Mouse (Mus musculus): ENCODE data around the gene Evi5. TPM values are rescaled to one million over a fixed set of nuclear protein-coding genes. Genes with fewer than 3 reads are reported as not detected.

Gene Evi5
- polyA plus RNA-seq, 1 experiment = 8.4 TPM

DNA sequence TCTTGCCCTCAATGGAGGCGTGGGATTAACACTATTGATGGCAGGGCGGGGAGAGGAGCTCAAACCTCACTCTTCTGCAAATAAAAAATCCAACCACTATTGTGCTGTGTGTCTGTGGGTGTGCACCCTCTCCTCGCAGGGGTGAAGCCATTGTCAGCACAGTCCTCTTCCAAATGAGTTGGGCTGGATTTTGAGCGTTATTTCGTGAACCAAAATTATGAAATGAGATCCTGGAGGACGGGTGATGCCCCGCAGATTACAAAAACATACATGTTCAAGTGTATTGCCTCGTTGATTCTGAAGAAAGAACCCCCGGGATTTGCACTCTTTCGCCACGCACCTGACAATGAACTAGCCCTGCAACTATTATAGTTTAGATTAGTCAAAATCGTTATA is 147.9 kb downstream of the Evi5 start:
- Histone ChIP-seq H3K36me3 (ENCODE audit: control insufficient read depth, insufficient read depth) (no peaks in the 10 kb centered on the region), H3K4me3 (no peak overlapping the region), H3ac (ENCODE audit: control insufficient read depth, insufficient read length) (no peak overlapping the region), H3K4me2 (ENCODE audit: low read depth) (no peak overlapping the region), H3K79me2 (ENCODE audit: control insufficient read depth, insufficient read depth) (no peaks in the 10 kb centered on the region), H3K27me3 (ENCODE audit: control insufficient read depth, insufficient read depth, insufficient read length) (peaks cover 16% of the 10 kb centered on the region)
- TF ChIP-seq POLR2AphosphoS2 (IDR thresholded peaks at IDR 0.05; ENCODE audit: insufficient read length, low read depth) (no peak), TCF3 (IDR thresholded peaks at IDR 0.05; ENCODE audit: insufficient read length, low read depth) (no peak), USF1 (IDR thresholded peaks at IDR 0.05; ENCODE audit: low read depth) (no peak), POLR2A (IDR thresholded peaks at IDR 0.05; ENCODE audit: insufficient read length, low read depth) (no peak), CEBPB (IDR thresholded peaks at IDR 0.05; ENCODE audit: insufficient read depth, poor library complexity, severe bottlenecking) (no peak), MYOG (IDR thresholded peaks at IDR 0.05; ENCODE audit: control insufficient read depth in 1 of 3, insufficient read depth in 1 of 3, insufficient read length in 2 of 3, low read depth in 2 of 3) (no peak), E2F4 (IDR thresholded peaks at IDR 0.05; ENCODE audit: insufficient read depth) (no peak), SRF (IDR thresholded peaks at IDR 0.05; ENCODE audit: control insufficient read depth, insufficient read length, low read depth) (no peak), MYOD1 (IDR thresholded peaks at IDR 0.05; ENCODE audit: control insufficient read depth in 1 of 3, insufficient read length in 2 of 3, low read depth in 2 of 3) (no peak), TCF12 (IDR thresholded peaks at IDR 0.05; ENCODE audit: insufficient read depth, poor library complexity, severe bottlenecking) (no peak), REST (IDR thresholded peaks at IDR 0.05; ENCODE audit: insufficient read depth, insufficient read length) (no peak), MAX (IDR thresholded peaks at IDR 0.05; ENCODE audit: low read depth) (no peak)

DNA sequence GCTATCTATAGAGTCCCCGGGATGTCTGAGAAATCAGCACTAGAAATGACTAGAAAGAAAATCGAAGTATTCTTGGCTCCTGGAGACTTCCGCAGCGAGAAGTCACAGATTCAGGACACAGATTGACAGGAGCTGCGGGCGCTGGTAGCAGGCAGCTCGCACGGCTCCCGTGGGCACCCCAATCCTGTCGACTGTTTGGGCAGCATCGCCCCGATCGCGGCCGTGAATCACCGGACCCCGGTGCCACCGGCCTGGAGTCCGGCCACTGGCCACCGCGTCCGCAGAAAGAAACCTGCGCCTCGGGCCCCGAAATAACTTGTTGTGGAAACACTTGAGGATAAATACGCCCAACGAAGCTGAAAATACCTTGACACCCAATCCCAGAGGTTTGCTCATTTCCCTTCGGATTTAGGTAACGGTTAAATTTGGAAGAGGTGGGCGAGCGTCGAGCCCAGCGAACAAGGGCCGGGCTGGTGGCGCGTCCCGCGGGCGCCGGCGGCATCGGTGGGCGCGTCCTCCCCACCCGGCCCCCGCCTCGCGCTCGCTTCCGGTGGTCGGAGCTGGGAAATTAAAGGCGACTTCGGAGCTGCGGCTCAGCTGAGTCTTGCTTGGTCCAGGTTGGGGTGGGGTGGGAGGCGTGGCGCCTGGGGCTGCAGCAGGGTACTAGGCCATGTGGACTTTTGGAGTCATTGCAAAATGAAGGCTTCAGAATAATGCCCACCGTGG is 148.5 kb downstream of the Evi5 start:
- Histone ChIP-seq H3K27me3 (ENCODE audit: control insufficient read depth, insufficient read depth, insufficient read length) (peaks cover 21% of the 10 kb centered on the region), H3K4me3 (peak overlapping the region; percentile 9), H3K36me3 (ENCODE audit: control insufficient read depth, insufficient read depth) (no peaks in the 10 kb centered on the region), H3K4me2 (ENCODE audit: low read depth) (peak overlapping the region; percentile 61), H3ac (ENCODE audit: control insufficient read depth, insufficient read length) (no peak overlapping the region), H3K79me2 (ENCODE audit: control insufficient read depth, insufficient read depth) (no peaks in the 10 kb centered on the region)
- TF ChIP-seq TCF12 (IDR thresholded peaks at IDR 0.05; ENCODE audit: insufficient read depth, poor library complexity, severe bottlenecking) (no peak), MYOG (IDR thresholded peaks at IDR 0.05; ENCODE audit: control insufficient read depth in 1 of 3, insufficient read depth in 1 of 3, insufficient read length in 2 of 3, low read depth in 2 of 3) (no peak)

DNA sequence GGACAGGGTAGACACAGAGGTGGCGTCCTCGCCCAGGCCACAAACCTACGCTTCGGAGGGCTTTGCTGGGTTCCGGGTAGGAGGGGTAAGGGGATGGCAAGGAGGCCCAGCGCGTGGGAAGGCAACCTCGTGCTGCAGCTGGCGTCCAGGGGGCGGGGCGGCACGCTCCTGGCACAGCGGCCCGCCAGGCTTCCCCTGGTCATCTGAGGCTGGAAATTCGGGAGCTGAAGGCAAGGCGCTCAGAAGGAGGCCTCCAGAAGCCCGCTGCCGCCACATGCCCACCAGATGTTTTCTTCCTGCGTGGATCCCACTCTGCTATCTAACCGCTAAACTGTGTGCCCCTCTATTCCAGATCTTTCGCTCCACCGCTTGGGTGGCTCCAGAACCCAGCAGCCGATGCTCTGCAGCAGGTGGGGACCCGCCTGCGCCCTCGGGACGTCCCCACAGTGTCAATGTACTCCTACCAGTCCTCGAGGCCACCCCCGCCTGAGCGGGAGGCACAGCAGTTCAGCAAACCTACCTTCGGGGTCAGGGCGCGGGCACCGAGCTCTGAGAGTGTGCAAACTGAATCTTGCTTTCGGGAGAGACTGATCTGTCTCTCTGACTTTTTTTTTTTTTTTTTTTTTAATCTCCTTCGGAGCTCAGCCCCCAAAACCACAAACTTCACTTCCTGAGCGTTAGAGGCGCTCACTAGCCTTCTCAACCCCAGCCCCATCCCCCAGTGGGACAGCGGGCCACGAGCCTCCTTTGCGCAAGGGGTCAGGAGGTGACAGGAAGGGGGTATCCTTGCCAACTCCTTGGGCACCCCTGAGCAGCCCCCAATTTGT is 149.3 kb downstream of the Evi5 start, which contains the start of gene Gfi1:
Gene Gfi1, minus strand, starts transcription at position 602 of the 827 bp plus-strand sequence.
- H3K27me3 ChIP-seq (ENCODE audit: control insufficient read depth, insufficient read depth, insufficient read length) = peaks cover 29% of the 10 kb centered on the region
- no peaks in the 10 kb centered on the region for H3K36me3 ChIP-seq (ENCODE audit: control insufficient read depth, insufficient read depth)
- H3ac ChIP-seq (ENCODE audit: control insufficient read depth, insufficient read length) = no peak within 1 kb of the TSS
- H3K4me3 ChIP-seq = peak within 1 kb of the TSS; percentile 9
- peak within 1 kb of the TSS; percentile 61 for H3K4me2 ChIP-seq (ENCODE audit: low read depth)
- TF ChIP-seq MYOD1 (IDR thresholded peaks at IDR 0.05; ENCODE audit: control insufficient read depth in 1 of 3, insufficient read length in 2 of 3, low read depth in 2 of 3) (peak in 2 of 3 experiments; percentile 73 to 81), TCF3 (IDR thresholded peaks at IDR 0.05; ENCODE audit: insufficient read length, low read depth) (no peak), E2F4 (IDR thresholded peaks at IDR 0.05; ENCODE audit: insufficient read depth) (no peak), POLR2AphosphoS2 (IDR thresholded peaks at IDR 0.05; ENCODE audit: insufficient read length, low read depth) (no peak), MYOG (IDR thresholded peaks at IDR 0.05; ENCODE audit: control insufficient read depth in 1 of 3, insufficient read depth in 1 of 3, insufficient read length in 2 of 3, low read depth in 2 of 3) (peak in 2 of 3 experiments; percentile 72 to 78)
- H3K79me2 ChIP-seq (ENCODE audit: control insufficient read depth, insufficient read depth) = no peaks in the 10 kb centered on the region

DNA sequence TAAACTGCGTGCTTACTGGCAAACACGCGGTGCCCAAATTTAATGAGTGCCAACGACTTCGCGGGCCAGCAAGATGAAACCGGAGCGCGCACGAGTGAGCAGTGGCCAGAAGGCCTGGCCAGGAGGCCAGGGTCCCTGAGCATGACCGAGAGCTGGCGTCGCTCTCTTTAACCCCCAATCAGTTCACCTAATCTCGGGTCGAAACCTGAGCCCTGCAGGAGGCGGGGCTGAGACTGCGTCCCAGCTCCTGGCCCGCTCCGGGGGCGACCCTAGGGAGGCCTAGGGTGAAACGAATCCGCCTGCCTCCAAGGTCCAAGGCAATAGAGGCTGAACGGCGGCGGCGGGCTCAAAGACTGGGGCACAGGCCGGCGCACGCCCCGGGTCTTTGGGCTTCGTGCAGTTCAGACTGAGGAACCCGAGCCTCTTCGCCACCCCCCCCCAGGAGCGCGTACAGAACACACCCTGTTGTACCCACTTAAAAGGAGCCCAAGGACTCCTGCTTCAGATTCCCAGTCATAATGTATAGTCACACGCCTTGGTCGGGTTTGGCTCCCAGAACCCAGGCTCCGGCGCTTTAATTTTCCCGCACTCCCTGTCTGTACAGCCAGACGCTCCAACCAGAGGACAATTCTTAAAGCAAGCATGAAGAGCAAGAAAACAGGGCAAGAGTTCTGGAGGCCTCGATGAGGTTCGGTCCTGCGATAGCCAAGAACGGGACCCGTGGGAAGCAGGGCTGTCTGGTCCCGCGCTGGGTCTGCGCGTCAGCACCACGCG is 150.1 kb downstream of the Evi5 start:
- Histone ChIP-seq H3K27me3 (ENCODE audit: control insufficient read depth, insufficient read depth, insufficient read length) (peaks cover 32% of the 10 kb centered on the region), H3K4me2 (ENCODE audit: low read depth) (peak overlapping the region; percentile 61), H3ac (ENCODE audit: control insufficient read depth, insufficient read length) (no peak overlapping the region), H3K36me3 (ENCODE audit: control insufficient read depth, insufficient read depth) (no peaks in the 10 kb centered on the region), H3K4me3 (peak overlapping the region; percentile 9), H3K79me2 (ENCODE audit: control insufficient read depth, insufficient read depth) (no peaks in the 10 kb centered on the region)
- TF ChIP-seq MYOD1 (IDR thresholded peaks at IDR 0.05; ENCODE audit: control insufficient read depth in 1 of 3, insufficient read length in 2 of 3, low read depth in 2 of 3) = no peak
- TF ChIP-seq TCF3 (IDR thresholded peaks at IDR 0.05; ENCODE audit: insufficient read length, low read depth) = no peak
- no peak for TF ChIP-seq TCF12 (IDR thresholded peaks at IDR 0.05; ENCODE audit: insufficient read depth, poor library complexity, severe bottlenecking)
- no peak for TF ChIP-seq MYOG (IDR thresholded peaks at IDR 0.05; ENCODE audit: control insufficient read depth in 1 of 3, insufficient read depth in 1 of 3, insufficient read length in 2 of 3, low read depth in 2 of 3)
- TF ChIP-seq REST (IDR thresholded peaks at IDR 0.05; ENCODE audit: insufficient read depth, insufficient read length) = no peak
- TF ChIP-seq MAX (IDR thresholded peaks at IDR 0.05; ENCODE audit: low read depth) = no peak
- no peak for TF ChIP-seq E2F4 (IDR thresholded peaks at IDR 0.05; ENCODE audit: insufficient read depth)
- no peak for TF ChIP-seq SRF (IDR thresholded peaks at IDR 0.05; ENCODE audit: control insufficient read depth, insufficient read length, low read depth)
- no peak for TF ChIP-seq CEBPB (IDR thresholded peaks at IDR 0.05; ENCODE audit: insufficient read depth, poor library complexity, severe bottlenecking)
- TF ChIP-seq USF1 (IDR thresholded peaks at IDR 0.05; ENCODE audit: low read depth) = no peak
- no peak for TF ChIP-seq POLR2A (IDR thresholded peaks at IDR 0.05; ENCODE audit: insufficient read length, low read depth)
- TF ChIP-seq POLR2AphosphoS2 (IDR thresholded peaks at IDR 0.05; ENCODE audit: insufficient read length, low read depth) = no peak

All from myocyte (in vitro differentiated cells).